Mouse (Mus musculus) kidney, postnatal 0 days (tissue): Measurements from ENCODE around the gene Ksr2. TPM values are rescaled to one million over a fixed set of nuclear protein-coding genes. Genes with fewer than 3 reads are reported as not detected.
A peak's percentile ranks its signal among the peaks of the same experiment; 100 is the strongest.

Experiments
- ATAC-seq: fragments of 200-750 bp; cut with Nextera tagmentation; replicated peaks from 2 replicates; pipeline ENCODE4 v1.8.0; 2017; ENCODE audit warnings: low read depth, moderate number of reproducible peaks, moderate TSS enrichment, moderate library complexity; ENCODE audit not compliant: low FRiP score
- DNase-seq: peaks from one replicate; pipeline ENCODE4 v3.0.0-alpha.2; 2016; ENCODE audit warnings: low spot score
- H3K27ac ChIP-seq: fragments of 300-500 bp; sonication (generic); 2 replicates; pipeline ENCODE4 v1.5.1; 2014; ENCODE audit warnings: mild to moderate bottlenecking
- H3K27me3 ChIP-seq: fragments of 300-500 bp; sonication (generic); 2 replicates; pipeline ENCODE4 v1.6.1; 2014; ENCODE audit warnings: low read length, mixed read lengths; ENCODE audit not compliant: insufficient read depth
- H3K36me3 ChIP-seq: fragments of 300-500 bp; sonication (generic); 2 replicates; pipeline ENCODE4 v1.6.1; 2014; ENCODE audit warnings: low read length, mixed read lengths; ENCODE audit not compliant: insufficient read depth
- H3K4me1 ChIP-seq: fragments of 300-500 bp; sonication (generic); replicated peaks from 2 replicates; pipeline ENCODE4 v1.6.1; 2014; ENCODE audit warnings: antibody characterized with exemption, low read length, mixed read lengths; ENCODE audit not compliant: insufficient read depth
- H3K4me2 ChIP-seq: fragments of 300-500 bp; sonication (generic); 2 replicates; pipeline ENCODE4 v1.6.1; 2014; ENCODE audit warnings: mild to moderate bottlenecking, low read length, moderate library complexity, mixed read lengths
- H3K4me3 ChIP-seq: fragments of 300-500 bp; sonication (generic); replicated peaks from 2 replicates; pipeline ENCODE4 v1.5.1; 2014; ENCODE audit warnings: low read depth, low read length
- H3K9ac ChIP-seq: fragments of 300-500 bp; sonication (generic); 2 replicates; pipeline ENCODE4 v1.6.1; 2014; ENCODE audit warnings: low read depth, low read length
- H3K9me3 ChIP-seq: fragments of 300-500 bp; sonication (generic); replicated peaks from 2 replicates; pipeline ENCODE4 v1.6.1; 2016; ENCODE audit warnings: low read length, inconsistent platforms, mixed read lengths
- CTCF ChIP-seq: IDR thresholded peaks from 2 replicates; pipeline ENCODE4 v1.5.1; 2016; ENCODE audit warnings: antibody characterized with exemption, low read depth, mild to moderate bottlenecking, moderate library complexity
- WGBS: fragments of 180-500 bp; shearing (Covaris S2); extraction: QIAGEN DNeasy Blood & Tissue Kit; methylation state at CpG from one replicate; pipeline ENCODE4 v1.1.7; 2014; 5-methylcytosine and 5-hydroxymethylcytosine counted together
- polyA plus RNA-seq: library from polyadenylated mRNA; unstranded; fragments of >200 nt; fragmentation: Nextera tagmentation; extraction: Ambion mirVana; gene quantifications from 2 replicates; pipeline ENCODE4 v1.2.1, GENCODE M21; 2015

The Ksr2 gene
- polyA plus RNA-seq, 1 experiment from 2014 or later = 0.71 TPM

GRCm38 (mm10) chr5:117584428-117584827 is 170.6 kb downstream of the Ksr2 start:
- H3K4me3 ChIP-seq = no peak overlapping the region
- H3K36me3 ChIP-seq = no peaks in the 10 kb centered on the region
- H3K9ac ChIP-seq = no peak overlapping the region
- ATAC-seq (no peak), DNase-seq (no peak)
- H3K9me3 ChIP-seq = no peaks in the 10 kb centered on the region
- H3K27ac ChIP-seq = no peak overlapping the region
- no peaks in the 10 kb centered on the region for H3K4me1 ChIP-seq
- no peak overlapping the region for H3K4me2 ChIP-seq
- no peaks in the 10 kb centered on the region for H3K27me3 ChIP-seq
- TF ChIP-seq CTCF = peak; percentile 54; the same call in 1 of the 2 replicates
- WGBS = 38% methylated on average over 1 of the region's 1 CpGs

- Histone ChIP-seq H3K9me3 (no peaks in the 10 kb centered on the region), H3K4me2 (no peak overlapping the region), H3K27me3 (no peaks in the 10 kb centered on the region), H3K27ac (no peak overlapping the region), H3K9ac (no peak overlapping the region), H3K36me3 (no peaks in the 10 kb centered on the region), H3K4me3 (no peak overlapping the region), H3K4me1 (no peaks in the 10 kb centered on the region)
- DNase-seq (no peak), ATAC-seq (no peak)
- 47% methylated on average over 6 of the region's 6 CpGs for WGBS
- TF ChIP-seq CTCF = no peak
Observed at GRCm38 (mm10) chr5:117589266-117589665, 175.5 kb downstream of the Ksr2 start.

- DNase-seq (no peak), ATAC-seq (no peak)
- no peaks in the 10 kb centered on the region for H3K36me3 ChIP-seq
- no peaks in the 10 kb centered on the region for H3K27me3 ChIP-seq
- no peaks in the 10 kb centered on the region for H3K9me3 ChIP-seq
- no peak overlapping the region for H3K4me2 ChIP-seq
- H3K27ac ChIP-seq = no peak overlapping the region
- no peak overlapping the region for H3K4me3 ChIP-seq
- H3K4me1 ChIP-seq = no peaks in the 10 kb centered on the region
- TF ChIP-seq CTCF = no peak
- no peak overlapping the region for H3K9ac ChIP-seq
- 63% methylated on average over 19 of the region's 19 CpGs for WGBS
Observed at GRCm38 (mm10) chr5:117593273-117593672, 179.5 kb downstream of the Ksr2 start.

GRCm38 (mm10) chr5:117596803-117597202 is 183.0 kb downstream of the Ksr2 start:
- no peaks in the 10 kb centered on the region for H3K27me3 ChIP-seq
- H3K9me3 ChIP-seq = no peaks in the 10 kb centered on the region
- ATAC-seq (no peak), DNase-seq (no peak)
- no peak overlapping the region for H3K4me3 ChIP-seq
- H3K27ac ChIP-seq = no peak overlapping the region
- H3K4me2 ChIP-seq = no peak overlapping the region
- 87% methylated on average over 3 of the region's 3 CpGs for WGBS
- no peak overlapping the region for H3K9ac ChIP-seq
- TF ChIP-seq CTCF = no peak
- no peaks in the 10 kb centered on the region for H3K36me3 ChIP-seq
- no peaks in the 10 kb centered on the region for H3K4me1 ChIP-seq

GRCm38 (mm10) chr5:117602026-117602425 is 188.2 kb downstream of the Ksr2 start:
- Histone ChIP-seq H3K4me2 (no peak overlapping the region), H3K36me3 (no peaks in the 10 kb centered on the region), H3K27me3 (no peaks in the 10 kb centered on the region), H3K9me3 (no peaks in the 10 kb centered on the region), H3K4me1 (no peaks in the 10 kb centered on the region), H3K4me3 (no peak overlapping the region), H3K27ac (no peak overlapping the region), H3K9ac (no peak overlapping the region)
- WGBS = 61% methylated on average over 9 of the region's 9 CpGs
- TF ChIP-seq CTCF = no peak
- ATAC-seq (no peak), DNase-seq (no peak)

- Histone ChIP-seq H3K4me1 (no peaks in the 10 kb centered on the region), H3K4me3 (no peak overlapping the region), H3K9ac (no peak overlapping the region), H3K27ac (no peak overlapping the region), H3K27me3 (no peaks in the 10 kb centered on the region), H3K36me3 (no peaks in the 10 kb centered on the region), H3K9me3 (no peaks in the 10 kb centered on the region), H3K4me2 (no peak overlapping the region; the same call in 1 of the 2 replicates)
- ATAC-seq (no peak), DNase-seq (peak; percentile 53)
- no peak for TF ChIP-seq CTCF
- 40% methylated on average over 15 of the region's 15 CpGs for WGBS
Observed at GRCm38 (mm10) chr5:117607761-117608309, 194.0 kb downstream of the Ksr2 start.
